Mouse (Mus musculus): ENCODE results near the gene Mmp14. TPM values are rescaled to one million over a fixed set of nuclear protein-coding genes. Genes with fewer than 3 reads are reported as not detected.

Mmp14 gene
- total and polyA plus RNA-seq, 3 experiments = 11.2 to 26.5 (median 16.5) TPM

GRCm38 (mm10) chr14:54493236-54493635 is 61.8 kb downstream of the Mmp14 start:
- TF ChIP-seq POLR2A (IDR thresholded peaks at IDR 0.05; ENCODE audit: insufficient read depth, low read depth, low read length) (no peak), CTCF (IDR thresholded peaks at IDR 0.05) (no peak), EP300 (IDR thresholded peaks at IDR 0.05; ENCODE audit: insufficient read depth, low read depth, low read length) (no peak)
- Histone ChIP-seq H3K4me3 (no peak overlapping the region), H3K79me2 (replicated peaks; ENCODE audit: control insufficient read depth, insufficient read depth, low read length) (no peaks in the 10 kb centered on the region), H3K4me1 (ENCODE audit: control insufficient read depth, insufficient read depth, low read length) (no peaks in the 10 kb centered on the region), H3K27ac (no peak overlapping the region), H3K9ac (ENCODE audit: low read depth, low read length) (no peak overlapping the region), H3K27me3 (ENCODE audit: control insufficient read depth, insufficient read depth, low read length) (no peaks in the 10 kb centered on the region; the same call in 1 of the 2 replicates), H3K36me3 (ENCODE audit: control insufficient read depth, insufficient read depth, low read length) (no peaks in the 10 kb centered on the region)
- intact Hi-C loops (cut with DNase I) = loop anchor here (10.0 kb wide), 1 partner anchor 428 kb away; no protein-coding TSS in a partner anchor
- WGBS = 58% methylated on average over 5 of the region's 5 CpGs
- DNase-seq = no peak

GRCm38 (mm10) chr14:54494234-54494633 is 62.8 kb downstream of the Mmp14 start:
- no peaks in the 10 kb centered on the region for H3K79me2 ChIP-seq (replicated peaks; ENCODE audit: control insufficient read depth, insufficient read depth, low read length)
- H3K4me3 ChIP-seq = no peak overlapping the region
- intact Hi-C loops (cut with DNase I) = loop anchor here (2.0 to 10.0 kb wide), 2 partner anchors 265 to 429 kb away; no protein-coding TSS in a partner anchor
- H3K36me3 ChIP-seq (ENCODE audit: control insufficient read depth, insufficient read depth, low read length) = no peaks in the 10 kb centered on the region
- TF ChIP-seq POLR2A (IDR thresholded peaks at IDR 0.05; ENCODE audit: insufficient read depth, low read depth, low read length) (no peak), EP300 (IDR thresholded peaks at IDR 0.05; ENCODE audit: insufficient read depth, low read depth, low read length) (0 out of 2 replicates have a peak, but pooled peaks have one; percentile 36), CTCF (IDR thresholded peaks at IDR 0.05) (peak; percentile 89)
- no peaks in the 10 kb centered on the region; the same call in 1 of the 2 replicates for H3K27me3 ChIP-seq (ENCODE audit: control insufficient read depth, insufficient read depth, low read length)
- under 1% methylated on average over 3 of the region's 3 CpGs for WGBS
- no peaks in the 10 kb centered on the region for H3K4me1 ChIP-seq (ENCODE audit: control insufficient read depth, insufficient read depth, low read length)
- peak; percentile 59 to 63 for DNase-seq
- no peak overlapping the region for H3K9ac ChIP-seq (ENCODE audit: low read depth, low read length)
- H3K27ac ChIP-seq = no peak overlapping the region

Other genes starting within 250 kb of the Mmp14 start
- gene Dad1, start 177.5 kb upstream of the Mmp14 start, total RNA-seq (2021) = 100 to 1,000 TPM in 1 of 2 experiments, 10 to 100 TPM in 1; 99.0 to 115 TPM
- 393 and 411 TPM in 2 replicates for gene Dad1, start 177.5 kb upstream of the Mmp14 start, polyA plus RNA-seq (2012; rRNA removed)
- gene Abhd4, start 177.4 kb upstream of the Mmp14 start, total RNA-seq (2021) = 10 to 100 TPM; 39.2 to 41.8 TPM
- gene Abhd4, start 177.4 kb upstream of the Mmp14 start, polyA plus RNA-seq (2012; rRNA removed) = 50.2 and 56.8 TPM in 2 replicates
- not detected for gene Olfr49, start 146.7 kb upstream of the Mmp14 start, total RNA-seq (2021)
- gene Olfr49, start 146.7 kb upstream of the Mmp14 start, polyA plus RNA-seq (2012; rRNA removed) = not detected in 2 replicates
- gene Oxa1l, start 70.8 kb upstream of the Mmp14 start, total RNA-seq (2021) = 10 to 100 TPM; 78.5 to 88.0 TPM
- 190 and 205 TPM in 2 replicates for gene Oxa1l, start 70.8 kb upstream of the Mmp14 start, polyA plus RNA-seq (2012; rRNA removed)
- 1 to 10 TPM; 4.6 to 5.1 TPM for gene Slc7a7, start 13.8 kb upstream of the Mmp14 start, total RNA-seq (2021)
- gene Slc7a7, start 13.8 kb upstream of the Mmp14 start, polyA plus RNA-seq (2012; rRNA removed) = 22.0 and 27.0 TPM in 2 replicates
- gene Mrpl52, start 4.7 kb upstream of the Mmp14 start, total RNA-seq (2021) = 100 to 1,000 TPM; 115 to 129 TPM
- 76.7 and 168 TPM in 2 replicates for gene Mrpl52, start 4.7 kb upstream of the Mmp14 start, polyA plus RNA-seq (2012; rRNA removed)
- gene Lrp10, start 32.5 kb downstream of the Mmp14 start, total RNA-seq (2021) = 10 to 100 TPM; 47.6 to 60.6 TPM
- gene Lrp10, start 32.5 kb downstream of the Mmp14 start, polyA plus RNA-seq (2012; rRNA removed) = 61.3 and 72.4 TPM in 2 replicates
- gene Rem2, start 44.5 kb downstream of the Mmp14 start, total RNA-seq (2021) = not detected
- gene Rem2, start 44.5 kb downstream of the Mmp14 start, polyA plus RNA-seq (2012; rRNA removed) = not detected in 2 replicates
- 10 to 100 TPM; 27.4 to 29.7 TPM for gene Prmt5, start 85.9 kb downstream of the Mmp14 start, total RNA-seq (2021)
- 26.8 and 35.8 TPM in 2 replicates for gene Prmt5, start 85.9 kb downstream of the Mmp14 start, polyA plus RNA-seq (2012; rRNA removed)
- 1 to 10 TPM; 3.5 to 3.8 TPM for gene Haus4, start 123.0 kb downstream of the Mmp14 start, total RNA-seq (2021)
- gene Haus4, start 123.0 kb downstream of the Mmp14 start, polyA plus RNA-seq (2012; rRNA removed) = 3.2 and 4.1 TPM in 2 replicates
- 1 to 10 TPM; 4.6 to 4.8 TPM for gene Ajuba, start 145.9 kb downstream of the Mmp14 start, total RNA-seq (2021)
- 7.8 and 13.4 TPM in 2 replicates for gene Ajuba, start 145.9 kb downstream of the Mmp14 start, polyA plus RNA-seq (2012; rRNA removed)
- 1 to 10 TPM; 5.9 to 6.4 TPM for gene 4931414P19Rik, start 174.4 kb downstream of the Mmp14 start, total RNA-seq (2021)
- 2.4 and 4.4 TPM in 2 replicates for gene 4931414P19Rik, start 174.4 kb downstream of the Mmp14 start, polyA plus RNA-seq (2012; rRNA removed)
- gene Psmb5, start 186.4 kb downstream of the Mmp14 start, total RNA-seq (2021) = 100 to 1,000 TPM; 164 to 187 TPM
- gene Psmb5, start 186.4 kb downstream of the Mmp14 start, polyA plus RNA-seq (2012; rRNA removed) = 180 and 209 TPM in 2 replicates
- gene Psmb11, start 189.8 kb downstream of the Mmp14 start, total RNA-seq (2021) = not detected
- gene Psmb11, start 189.8 kb downstream of the Mmp14 start, polyA plus RNA-seq (2012; rRNA removed) = not detected in 2 replicates
- not detected for gene Gm17606, start 209.3 kb downstream of the Mmp14 start, total RNA-seq (2021)
- not detected in 2 replicates for gene Gm17606, start 209.3 kb downstream of the Mmp14 start, polyA plus RNA-seq (2012; rRNA removed)
- under 1 TPM; 0.18 to 0.31 TPM for gene Cdh24, start 209.8 kb downstream of the Mmp14 start, total RNA-seq (2021)
- 1.00 and 1.1 TPM in 2 replicates for gene Cdh24, start 209.8 kb downstream of the Mmp14 start, polyA plus RNA-seq (2012; rRNA removed)

Measured in heart, adult 2 months (tissue).